Mouse (Mus musculus): Measurements from ENCODE around the gene Exoc3l4.

Gene Exoc3l4

DNA sequence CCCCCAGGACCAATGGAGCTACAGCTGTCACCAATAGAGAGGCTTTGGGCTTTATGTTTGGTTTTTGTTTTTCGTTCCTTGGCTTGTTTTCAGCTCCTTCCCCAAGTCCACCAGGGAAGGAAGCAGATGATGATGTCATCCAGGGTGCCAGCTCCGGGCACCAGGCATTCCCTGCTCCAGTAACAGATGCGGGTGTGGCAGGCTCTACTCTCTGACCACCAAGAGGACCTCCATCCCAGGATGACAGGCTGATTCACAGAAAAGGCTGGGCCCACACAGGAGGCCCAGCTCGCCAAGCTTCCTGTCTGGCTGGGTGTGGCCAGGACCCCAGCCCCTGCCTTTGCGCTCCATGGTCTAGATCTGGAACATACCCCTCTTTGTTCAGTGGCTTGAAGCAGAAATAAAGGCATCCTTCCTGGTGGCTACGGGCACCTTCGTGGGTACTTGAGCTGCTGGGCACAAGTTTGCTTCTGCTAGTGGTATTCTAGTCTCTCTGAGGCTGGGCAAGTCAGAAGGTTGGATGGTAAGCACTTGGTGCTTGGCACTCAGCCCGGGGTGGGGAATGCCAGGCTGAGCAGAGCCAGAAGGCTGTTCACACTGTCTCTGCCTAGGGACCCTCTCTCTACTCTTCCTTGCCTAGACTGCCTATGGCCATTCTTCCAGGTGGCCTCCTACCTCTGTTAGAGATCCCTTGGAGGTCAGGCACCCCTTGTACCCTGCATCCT is 5.0 kb upstream of the Exoc3l4 start:
- DNase-seq (ENCODE audit: low read depth, low spot score), result no peak

DNA sequence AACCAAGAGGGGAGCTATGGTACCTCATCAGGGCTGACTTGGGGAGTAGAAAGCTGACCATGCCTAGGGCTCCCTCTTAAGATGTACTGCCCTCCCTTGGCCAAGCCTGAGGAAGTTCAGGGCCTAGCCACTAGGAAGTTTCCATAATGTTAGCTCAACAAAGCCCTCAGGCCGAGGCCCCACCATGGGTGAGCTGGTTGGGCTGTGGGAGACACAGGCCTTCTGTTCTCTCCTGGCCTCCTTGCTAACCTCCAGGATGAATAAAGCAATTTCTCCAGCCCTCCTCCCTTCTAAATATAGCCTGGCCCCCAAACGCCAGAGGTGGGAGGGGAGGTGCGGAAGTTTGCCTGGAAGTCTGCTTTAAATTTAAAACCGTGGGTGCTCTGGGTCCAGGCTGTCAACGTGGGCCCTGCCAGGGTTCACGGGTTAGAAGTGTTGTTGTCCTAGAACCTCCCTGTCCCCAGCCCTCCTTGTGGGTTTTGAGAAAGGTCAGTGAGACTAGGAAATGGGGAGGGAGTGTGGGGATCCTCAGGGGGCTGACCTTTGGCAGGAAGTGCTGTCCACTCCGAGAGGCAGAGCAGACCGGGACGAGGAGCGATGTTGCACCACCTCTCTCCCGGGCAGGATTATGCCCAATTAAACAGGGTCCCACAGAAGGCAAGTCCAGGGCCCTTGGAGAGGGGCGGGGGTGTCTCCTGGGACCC is 4.1 kb upstream of the Exoc3l4 start:
- DNase-seq (ENCODE audit: low read depth, low spot score), result no peak

DNA sequence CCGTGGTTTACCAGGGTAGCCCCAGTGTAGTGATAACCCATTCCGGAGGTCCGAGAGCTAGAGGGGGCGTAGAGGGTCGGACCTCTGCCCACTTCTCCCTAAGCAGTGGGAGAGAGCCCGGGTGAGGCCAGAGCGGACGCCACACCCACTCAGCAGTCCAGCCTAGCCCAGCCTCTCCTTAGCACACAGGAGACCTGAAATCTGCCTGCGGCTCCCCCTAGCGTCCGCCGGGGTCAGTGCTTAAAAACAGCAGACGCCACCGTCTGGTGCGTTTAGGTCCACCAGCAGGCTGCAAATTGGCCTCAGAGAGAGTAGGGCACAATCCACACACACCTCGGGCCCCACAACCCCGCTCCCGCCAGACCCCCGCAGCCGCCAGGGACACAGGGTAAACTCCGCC is 3.5 kb upstream of the Exoc3l4 start:
- DNase-seq (ENCODE audit: low read depth, low spot score), result peak; percentile 85

DNA sequence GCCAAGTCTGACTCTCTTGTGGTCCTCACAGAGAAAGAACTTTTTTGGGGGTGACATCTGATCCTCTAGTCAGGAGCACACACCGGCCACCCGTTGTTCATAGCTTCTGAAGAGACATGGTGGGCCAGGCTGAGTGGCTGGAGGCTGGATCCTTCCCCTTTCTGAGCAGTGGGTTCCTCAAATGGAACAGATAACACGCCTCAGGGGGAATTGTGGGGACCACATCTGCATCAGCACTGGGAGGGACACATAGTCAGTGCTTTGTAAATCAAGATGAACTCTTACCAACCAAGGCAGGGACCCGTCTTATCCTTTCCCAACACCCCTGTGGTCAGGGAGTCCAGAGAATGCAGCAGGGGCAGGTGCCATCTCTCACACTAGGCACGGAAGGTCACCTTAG is 3.1 kb downstream of the Exoc3l4 start:
- DNase-seq (ENCODE audit: low read depth, low spot score), result no peak

DNA sequence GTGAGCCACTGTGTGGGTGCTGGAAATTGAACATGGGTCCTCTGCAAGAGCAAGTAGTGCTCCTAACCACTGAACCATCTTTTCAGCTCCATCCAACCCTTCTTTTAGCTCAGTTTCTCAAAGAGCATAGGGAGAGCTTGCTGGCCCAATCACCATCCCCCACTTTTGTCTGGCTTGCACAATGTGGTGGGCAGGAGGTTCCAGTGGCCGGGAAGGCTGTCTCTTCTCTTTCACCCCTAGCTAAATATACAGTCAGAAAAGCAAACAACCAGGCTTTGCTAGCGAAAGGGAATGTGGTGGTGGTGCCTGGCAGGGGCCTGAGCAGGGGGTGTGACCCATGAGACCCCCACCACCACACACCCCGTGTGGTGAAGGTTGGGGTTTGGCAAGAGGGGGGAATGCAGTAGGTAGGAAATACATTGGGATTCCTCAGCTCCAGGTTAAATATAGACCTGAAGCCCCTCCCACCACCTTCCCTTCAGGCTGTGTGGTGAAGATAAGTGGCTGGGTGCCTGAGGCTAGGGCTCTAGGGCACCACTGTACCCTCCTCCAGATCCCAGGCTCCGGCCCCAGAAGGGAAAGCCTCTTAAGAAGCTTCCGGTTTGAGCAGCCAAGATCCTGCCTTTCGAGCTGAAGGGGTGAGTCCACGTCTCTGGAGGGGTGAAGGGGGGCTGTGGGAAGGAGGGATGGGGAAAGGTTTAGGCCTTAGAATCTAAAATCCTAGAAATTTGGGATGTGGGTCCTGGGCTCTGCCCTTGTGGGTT is 4.3 kb downstream of the Exoc3l4 start:
- DNase-seq (ENCODE audit: low read depth, low spot score), result no peak

DNA sequence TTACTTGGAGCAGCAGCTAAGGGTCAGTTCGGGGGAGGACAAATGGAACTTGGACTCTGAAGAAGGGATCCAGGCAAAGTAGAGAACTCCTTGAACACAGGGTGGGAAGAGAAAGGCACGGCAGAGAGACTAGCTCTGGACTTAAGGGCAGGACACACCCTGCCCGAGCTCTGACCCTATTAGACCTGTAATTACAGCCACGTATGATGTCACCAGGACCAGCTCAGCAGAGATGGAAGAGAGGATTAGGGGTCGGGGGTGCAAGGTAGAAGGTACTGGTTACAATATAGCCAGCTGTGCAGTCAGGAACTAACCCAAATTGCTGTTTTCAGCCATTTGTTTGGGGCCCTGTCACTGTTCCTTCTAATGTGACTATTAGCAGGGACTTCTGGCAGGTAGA is 6.0 kb downstream of the Exoc3l4 start:
- no peak for DNase-seq (ENCODE audit: low read depth, low spot score)

DNA sequence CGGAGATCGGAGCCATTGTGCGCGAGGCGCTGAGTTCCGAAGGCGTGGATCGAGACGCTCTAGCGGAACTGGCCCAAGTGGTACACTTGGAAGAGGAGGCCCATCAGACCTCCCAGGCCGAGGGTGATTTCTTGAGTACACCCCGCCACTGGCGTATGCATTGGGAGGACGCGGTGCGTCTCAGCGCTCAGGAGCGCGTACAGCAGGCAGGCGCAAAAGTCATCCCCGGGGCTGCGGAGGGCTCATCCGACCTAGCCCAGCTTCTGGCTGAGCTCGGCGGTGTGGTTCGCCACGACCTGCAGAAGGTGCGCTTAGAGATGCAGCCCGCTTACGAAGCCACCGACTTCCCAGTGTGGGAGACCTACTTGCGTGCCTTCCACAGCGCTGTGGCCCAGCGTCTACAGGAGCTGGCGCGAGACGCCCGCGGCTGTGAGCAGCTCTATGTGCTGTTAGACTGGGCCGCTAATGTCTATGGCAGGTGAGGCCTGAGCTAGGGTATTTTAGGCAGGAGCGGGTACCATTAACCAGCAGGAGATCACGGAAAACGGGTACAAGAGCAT is 6.8 kb downstream of the Exoc3l4 start:
- no peak for DNase-seq (ENCODE audit: low read depth, low spot score)

DNA sequence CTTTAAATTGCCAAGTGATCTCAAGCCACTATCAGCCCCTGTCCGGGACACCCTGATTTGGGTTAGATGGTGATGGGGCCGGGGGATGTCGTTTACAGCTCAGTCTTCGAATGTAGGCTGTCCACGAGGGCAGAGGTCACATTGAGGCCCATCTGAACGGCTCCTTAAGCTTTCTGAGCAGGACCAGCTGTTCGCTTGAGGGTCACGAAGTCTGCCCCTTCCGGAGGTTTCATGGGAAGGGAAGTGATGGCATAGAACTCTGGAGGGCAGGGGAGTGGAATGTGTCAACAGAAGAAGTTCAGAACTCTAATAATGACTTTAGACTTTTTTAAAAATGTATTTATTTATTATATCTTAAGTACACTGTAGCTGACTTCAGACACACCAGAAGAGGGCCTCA is 7.7 kb downstream of the Exoc3l4 start:
- DNase-seq (ENCODE audit: low read depth, low spot score), result no peak

DNA sequence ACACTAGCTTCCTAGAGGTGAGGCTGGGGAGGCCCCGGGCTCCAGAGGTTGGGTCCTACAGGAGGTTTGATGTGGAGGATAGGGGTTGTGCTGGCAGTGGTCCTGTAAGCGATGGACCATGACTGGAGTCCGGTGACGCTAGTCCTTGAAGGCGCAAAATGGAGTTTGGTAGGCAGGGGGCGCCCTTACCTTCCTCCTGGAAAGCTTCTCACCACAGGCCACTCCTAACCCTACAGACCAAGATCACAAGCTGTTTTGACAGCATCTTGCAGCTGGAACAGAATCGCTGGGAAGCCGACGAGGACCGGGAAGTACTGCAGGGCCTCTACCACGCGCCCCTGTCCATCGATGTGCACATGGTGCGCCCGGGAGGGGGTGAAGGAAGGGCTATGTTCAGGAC is 8.4 kb downstream of the Exoc3l4 start:
- DNase-seq (ENCODE audit: low read depth, low spot score), result peak; percentile 68

DNA sequence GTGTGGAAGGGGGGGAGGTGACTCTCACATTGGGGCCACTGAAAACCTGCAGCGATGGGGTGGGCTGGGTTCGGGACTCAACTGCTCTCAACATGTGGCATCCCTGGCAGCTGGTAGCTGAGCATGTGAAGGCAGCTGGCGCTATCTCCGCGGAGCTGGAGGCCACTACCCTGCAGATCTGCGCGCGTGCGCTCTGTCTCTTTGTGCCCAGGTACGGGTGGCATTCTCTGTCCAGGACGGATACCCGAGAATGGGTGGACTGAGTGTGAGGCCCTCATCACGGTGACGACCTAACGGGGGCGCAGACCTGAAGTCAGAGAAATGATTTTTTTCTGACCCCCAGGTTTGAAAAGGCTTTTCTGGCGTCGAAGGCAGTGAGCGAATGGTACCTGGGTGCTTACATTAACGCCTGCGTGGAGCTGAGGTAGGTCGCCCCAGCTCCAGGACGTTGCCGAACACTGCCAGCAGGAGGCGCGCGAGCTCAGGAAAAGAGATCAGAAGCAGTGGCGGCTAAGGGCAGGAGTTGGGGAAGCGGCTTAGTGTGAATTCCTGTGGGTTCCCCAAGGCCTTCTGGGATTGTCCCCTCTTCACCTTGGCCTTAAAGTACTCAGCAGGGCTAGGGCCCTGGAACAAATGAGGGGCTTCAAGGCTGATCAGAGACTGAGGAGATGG is 9.1 kb downstream of the Exoc3l4 start:
- peak; percentile 75 for DNase-seq (ENCODE audit: low read depth, low spot score)

DNA sequence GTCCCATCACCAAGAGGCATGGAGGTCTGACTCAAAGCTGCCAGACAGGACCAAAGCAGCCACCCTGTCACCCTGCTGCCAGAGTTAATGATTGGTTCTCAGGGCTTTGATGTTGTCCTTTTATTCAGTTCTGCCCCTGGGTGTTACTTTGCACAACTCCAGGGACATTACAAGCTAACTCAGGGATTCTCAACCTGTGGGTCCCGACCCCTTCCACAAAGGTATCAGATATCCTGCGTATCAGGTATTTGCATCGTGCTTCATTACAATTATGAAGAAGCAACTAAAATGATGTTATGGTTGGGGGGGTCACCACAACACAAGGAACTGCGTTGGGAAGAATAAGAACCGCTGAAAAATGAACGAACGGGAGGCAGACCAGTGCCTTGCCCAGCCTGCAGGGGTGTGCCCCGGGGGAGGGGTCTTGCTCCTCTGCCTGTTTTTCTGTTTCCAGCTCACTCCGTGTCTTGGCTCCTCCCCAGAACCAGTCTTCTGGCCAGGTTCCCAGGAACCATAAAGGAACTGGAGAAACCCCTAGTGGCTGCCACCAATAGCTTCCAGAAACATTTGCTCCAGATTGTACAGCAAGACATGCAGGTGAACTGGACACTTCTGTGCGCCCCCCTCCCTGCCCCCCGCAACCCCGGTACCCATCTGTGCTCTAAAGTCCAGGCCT is 10.8 kb downstream of the Exoc3l4 start:
- DNase-seq (ENCODE audit: low read depth, low spot score), result no peak

DNA sequence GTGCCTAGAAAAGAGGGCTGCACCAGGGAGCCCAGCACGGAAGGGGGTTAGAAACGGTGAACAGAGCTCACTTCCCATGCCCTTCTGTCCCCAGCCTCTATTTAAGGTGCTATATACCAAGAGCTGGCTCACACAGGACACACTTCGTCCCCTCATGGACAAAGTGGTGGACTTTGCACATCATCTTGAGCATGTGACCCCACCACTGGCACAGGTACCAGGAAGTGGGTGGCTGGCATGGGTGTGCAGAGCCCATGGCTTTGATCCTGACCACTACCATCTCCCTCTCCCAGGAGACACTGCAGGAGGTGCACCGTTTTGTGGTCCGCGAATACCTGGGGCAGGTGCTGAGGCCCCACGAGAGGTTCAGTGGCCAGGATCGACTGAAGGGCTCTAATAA is 11.5 kb downstream of the Exoc3l4 start:
- no peak for DNase-seq (ENCODE audit: low read depth, low spot score)

DNA sequence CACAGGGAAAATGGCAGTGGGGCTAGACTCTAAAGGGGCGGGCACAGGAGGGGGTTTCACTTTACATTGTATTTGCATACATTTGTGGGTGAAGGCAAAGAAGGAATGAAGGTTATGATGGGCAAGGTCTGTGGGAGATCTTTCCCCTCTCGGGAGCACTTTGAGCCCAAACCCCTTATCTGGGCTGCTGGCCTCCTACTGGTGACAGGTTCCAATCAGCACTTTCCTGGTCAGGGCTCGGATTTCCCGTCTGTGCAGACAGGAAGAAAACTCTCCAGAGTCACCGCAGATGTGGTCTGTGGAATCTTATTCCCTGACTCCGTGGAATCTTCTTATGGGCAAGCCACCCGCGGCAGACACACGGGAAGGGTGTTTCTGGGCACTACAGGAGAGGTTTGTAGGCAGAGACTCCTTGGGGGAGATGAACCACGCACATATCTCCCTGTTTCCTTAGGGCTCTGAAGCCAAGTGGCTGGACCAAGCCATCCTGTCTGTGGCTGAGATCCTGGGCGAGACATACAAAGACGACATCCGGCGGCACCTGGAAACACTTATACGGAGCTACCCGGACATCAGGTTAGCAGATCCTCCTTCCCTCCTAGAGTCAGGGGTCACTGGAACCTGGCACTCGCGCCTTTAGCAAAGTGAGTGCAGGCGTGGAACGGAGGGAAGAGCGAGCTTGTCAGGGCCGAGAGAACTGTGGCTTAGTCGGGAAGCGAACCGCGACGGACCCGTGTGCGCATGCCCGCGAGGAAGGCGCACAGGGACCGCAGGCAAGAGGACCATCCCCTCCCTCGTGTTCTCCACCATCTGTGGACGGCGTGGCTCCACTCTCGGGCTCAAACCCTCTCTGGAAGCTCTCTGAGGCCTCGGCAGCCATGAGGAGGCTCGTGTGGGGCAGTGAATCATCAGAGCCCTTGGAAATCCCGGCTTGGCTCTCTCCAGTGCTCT is 12.4 kb downstream of the Exoc3l4 start:
- DNase-seq (ENCODE audit: low read depth, low spot score), result no peak

DNA sequence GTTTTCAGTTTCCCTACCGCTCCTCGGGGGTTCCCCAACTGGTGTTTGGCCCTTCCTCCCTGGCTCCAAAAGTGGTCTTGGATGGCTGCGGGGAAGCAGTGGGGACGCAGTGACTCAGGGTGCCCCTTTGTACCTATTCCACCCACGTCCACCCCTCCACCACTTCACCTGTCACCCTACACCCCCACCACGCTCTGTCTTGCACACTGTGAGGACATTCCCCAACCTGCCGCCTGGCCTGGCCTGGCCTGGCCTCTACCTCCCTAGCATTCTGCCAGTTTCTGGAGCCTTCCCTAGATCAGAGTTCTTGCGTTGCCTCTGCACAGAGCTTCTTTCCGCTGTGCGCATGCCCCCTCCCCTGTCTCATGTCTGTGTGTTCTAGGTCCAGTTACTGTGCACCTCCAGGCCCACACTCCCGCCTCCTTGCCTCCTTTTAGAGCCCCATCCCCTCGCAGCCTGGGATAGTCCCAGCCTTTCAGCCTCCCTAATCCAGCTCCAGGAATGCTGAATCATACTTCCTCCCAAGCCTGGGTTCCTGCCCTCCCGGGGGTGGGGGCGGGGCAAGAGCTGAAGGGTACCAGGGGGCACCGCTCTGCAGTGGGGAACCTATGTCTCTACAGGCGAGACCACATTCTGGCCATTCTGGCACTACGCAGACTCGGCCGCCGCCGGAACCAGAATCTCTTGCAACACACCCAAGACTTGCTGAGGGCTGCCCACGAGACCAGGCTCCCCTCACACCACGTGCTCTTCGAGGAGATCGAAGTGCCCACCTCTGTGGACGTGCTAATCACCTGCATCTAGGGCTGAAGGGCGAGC is 13.4 kb downstream of the Exoc3l4 start:
- DNase-seq (ENCODE audit: low read depth, low spot score), result no peak

DNA sequence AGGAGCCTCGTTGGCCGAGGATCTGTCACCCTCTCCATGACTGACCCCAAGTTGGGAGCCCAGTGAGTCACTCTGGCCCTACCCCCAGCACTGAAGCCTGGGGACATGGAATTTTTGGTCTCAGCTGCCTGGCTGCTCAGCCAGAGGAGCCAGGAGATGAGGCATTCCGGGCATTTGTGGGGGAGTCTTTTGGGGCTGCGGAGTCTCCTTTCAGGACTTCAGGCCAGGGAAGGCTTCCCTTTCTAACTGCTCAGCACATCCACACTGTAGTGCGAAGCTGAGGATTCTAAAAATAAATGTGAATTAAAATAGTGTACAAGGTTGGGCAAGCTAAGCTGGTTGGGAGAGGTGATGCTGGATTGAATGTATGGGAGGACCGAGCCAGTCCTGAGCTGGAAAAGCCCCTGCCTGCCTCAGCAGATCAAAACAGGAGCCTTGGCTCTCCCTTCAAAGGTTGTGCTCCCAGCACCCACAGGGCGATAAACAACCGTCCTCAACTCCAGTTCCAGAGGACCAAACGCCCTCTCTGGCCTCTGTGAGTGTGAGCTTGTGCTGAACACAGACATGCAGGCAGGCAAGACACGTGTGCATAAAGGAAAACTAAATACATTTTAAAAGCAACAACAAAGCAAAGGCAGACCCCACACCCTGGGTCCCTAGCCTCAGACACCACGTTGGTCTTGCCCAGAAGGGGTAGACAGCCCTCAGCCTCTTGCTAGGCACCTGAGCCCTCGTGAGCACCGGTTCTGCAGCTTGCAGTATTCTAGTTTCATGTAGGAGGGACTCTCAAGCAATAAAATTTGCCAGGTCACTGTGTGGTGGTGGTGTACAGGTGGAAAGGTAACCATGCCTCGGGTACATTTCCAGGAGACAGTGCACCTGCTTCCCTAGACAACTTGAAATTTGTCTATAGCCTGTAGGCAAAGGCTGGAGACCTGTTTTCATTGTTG is 14.3 kb downstream of the Exoc3l4 start:
- DNase-seq (ENCODE audit: low read depth, low spot score), result no peak

DNA sequence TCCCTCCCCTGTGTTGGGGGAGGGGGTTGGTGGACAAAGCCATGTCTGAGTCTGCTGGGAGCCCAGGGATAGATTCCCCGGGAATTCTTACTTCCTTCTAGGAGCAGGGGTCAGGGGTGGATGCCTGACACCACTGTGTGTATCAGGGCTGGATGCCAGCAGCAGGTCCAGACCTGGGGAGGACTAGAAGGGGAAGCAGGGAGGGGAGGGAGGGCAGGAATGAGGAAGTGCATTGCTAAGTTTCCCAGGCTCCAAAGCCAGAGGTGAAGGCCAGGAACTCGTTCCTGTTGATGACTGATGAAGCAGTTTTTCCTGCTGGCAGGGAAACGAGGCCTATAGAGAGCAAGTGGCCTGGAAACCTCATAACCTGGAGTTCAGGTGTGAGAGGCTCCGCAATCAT is 15.3 kb downstream of the Exoc3l4 start:
- DNase-seq (ENCODE audit: low read depth, low spot score), result no peak

DNA sequence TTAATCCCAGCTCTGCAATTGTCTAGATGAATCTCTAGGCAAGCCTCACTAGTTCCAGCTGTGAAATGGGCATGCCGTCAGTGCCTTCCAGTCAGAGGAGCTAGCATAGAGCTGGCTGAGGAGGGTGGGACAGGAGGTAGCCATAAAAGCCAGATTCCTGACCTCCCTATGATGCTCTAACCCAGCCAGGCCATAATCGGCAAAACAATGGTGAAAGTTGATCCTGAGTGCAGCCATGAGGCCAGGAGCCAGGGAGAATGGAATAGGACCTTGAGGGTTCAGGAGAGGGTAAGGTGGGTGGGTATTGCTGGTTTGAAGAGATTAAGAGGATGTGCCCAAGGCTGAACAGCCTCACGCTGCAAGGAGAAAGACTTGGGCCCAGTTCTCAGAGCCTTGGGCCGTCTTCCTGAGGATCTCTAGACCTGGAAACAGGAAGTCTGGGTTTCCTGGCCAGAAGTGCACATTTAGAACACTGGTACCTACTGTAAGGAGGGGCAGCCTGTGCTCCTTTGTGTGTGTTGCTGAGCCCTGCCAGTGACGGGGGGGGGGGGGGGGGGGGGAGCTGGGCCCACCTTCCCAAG is 16.0 kb downstream of the Exoc3l4 start:
- no peak for DNase-seq (ENCODE audit: low read depth, low spot score)
